Mouse (Mus musculus) stomach, embryonic 14.5 days (tissue): ENCODE results near the gene Cxcl14. TPM values are rescaled to one million over a fixed set of nuclear protein-coding genes. Genes with fewer than 3 reads are reported as not detected.
A peak's percentile ranks its signal among the peaks of the same experiment; 100 is the strongest.

Experiments
- ATAC-seq: fragments of 200-750 bp; cut with Nextera tagmentation; 2 replicates; pipeline ENCODE4 v1.8.0; 2017; ENCODE audit warnings: low read depth, moderate TSS enrichment; ENCODE audit not compliant: insufficient number of reproducible peaks, insufficient read depth, low FRiP score
- H3K27ac ChIP-seq: fragments of 300-500 bp; sonication (generic); 2 replicates; pipeline ENCODE4 v1.5.1; 2014; ENCODE audit warnings: mild to moderate bottlenecking, low read length, moderate library complexity, mixed read lengths
- H3K27me3 ChIP-seq: fragments of 300-500 bp; sonication (generic); 2 replicates; pipeline ENCODE4 v1.6.1; 2014; ENCODE audit warnings: low read length, control low read depth, mixed read lengths; ENCODE audit not compliant: control insufficient read depth, insufficient read depth
- H3K36me3 ChIP-seq: fragments of 300-500 bp; sonication (generic); 2 replicates; pipeline ENCODE4 v1.6.1; 2014; ENCODE audit warnings: mild to moderate bottlenecking, control low read depth, low read length, moderate library complexity, mixed read lengths; ENCODE audit not compliant: control insufficient read depth, insufficient read depth
- H3K4me1 ChIP-seq: fragments of 300-500 bp; sonication (generic); 2 replicates; pipeline ENCODE4 v1.6.1; 2014; ENCODE audit warnings: low read length, control low read depth, mixed read lengths; ENCODE audit not compliant: control insufficient read depth, insufficient read depth
- H3K4me2 ChIP-seq: fragments of 300-500 bp; sonication (generic); replicated peaks from 2 replicates; pipeline ENCODE4 v1.6.1; 2014; ENCODE audit warnings: low read depth, low read length, control low read depth
- H3K4me3 ChIP-seq: fragments of 300-500 bp; sonication (generic); 2 replicates; pipeline ENCODE4 v1.5.1; 2014; ENCODE audit warnings: low read depth, low read length, control low read depth
- H3K9ac ChIP-seq: fragments of 300-500 bp; sonication (generic); replicated peaks from 2 replicates; pipeline ENCODE4 v1.6.1; 2014; ENCODE audit warnings: low read depth, mild to moderate bottlenecking, control low read depth, low read length, moderate library complexity, mixed read lengths
- H3K9me3 ChIP-seq: fragments of 300-500 bp; sonication (generic); 2 replicates; pipeline ENCODE4 v1.6.1; 2016; ENCODE audit warnings: low read depth, low read length, control low read depth; ENCODE audit not compliant: control insufficient read depth
- WGBS: fragments of 180-500 bp; shearing (Covaris S2); extraction: QIAGEN DNeasy Blood & Tissue Kit; methylation state at CpG from one replicate; pipeline ENCODE4 v1.1.7; 2014; 5-methylcytosine and 5-hydroxymethylcytosine counted together
- polyA plus RNA-seq: library from polyadenylated mRNA; unstranded; fragments of >200 nt; fragmentation: Nextera tagmentation; extraction: Ambion mirVana; gene quantifications from 2 replicates; pipeline ENCODE4 v1.2.1, GENCODE M21; 2014

The Cxcl14 gene
- polyA plus RNA-seq, 1 experiment from 2014 or later: 17.3 TPM

DNA sequence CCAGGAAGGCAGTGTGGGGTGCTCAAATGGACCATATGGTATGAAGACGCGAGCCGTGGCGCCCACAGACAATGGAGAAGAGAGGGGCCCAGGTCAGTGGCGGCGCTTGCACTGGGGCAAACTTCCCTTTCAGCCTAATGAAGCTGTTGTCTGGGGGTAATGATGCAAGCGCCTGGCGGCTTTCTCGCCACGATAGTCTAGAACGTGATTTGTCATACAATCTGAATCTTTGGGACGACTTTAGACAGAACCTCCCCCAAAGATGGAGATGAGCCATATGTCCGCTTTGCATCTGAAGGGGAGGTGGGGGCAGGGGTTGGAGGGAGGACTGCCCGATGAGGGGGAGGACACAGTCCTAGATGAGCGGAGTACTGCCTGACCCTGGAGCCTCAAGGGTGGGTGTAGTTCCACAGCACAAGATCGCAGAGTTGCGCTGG lies 36.0 kb downstream of the Cxcl14 start:
- no peaks in the 10 kb centered on the region for H3K36me3 ChIP-seq
- H3K27ac ChIP-seq: no peak overlapping the region
- no peak overlapping the region for H3K9ac ChIP-seq
- 5% methylated on average over 17 of the region's 17 CpGs for WGBS
- peaks cover 4% of the 10 kb centered on the region; the same call in 1 of the 2 replicates for H3K4me1 ChIP-seq
- peaks cover 61% of the 10 kb centered on the region for H3K27me3 ChIP-seq
- H3K9me3 ChIP-seq: no peaks in the 10 kb centered on the region
- no peak overlapping the region for H3K4me2 ChIP-seq
- no peak overlapping the region for H3K4me3 ChIP-seq
- ATAC-seq: no peak

DNA sequence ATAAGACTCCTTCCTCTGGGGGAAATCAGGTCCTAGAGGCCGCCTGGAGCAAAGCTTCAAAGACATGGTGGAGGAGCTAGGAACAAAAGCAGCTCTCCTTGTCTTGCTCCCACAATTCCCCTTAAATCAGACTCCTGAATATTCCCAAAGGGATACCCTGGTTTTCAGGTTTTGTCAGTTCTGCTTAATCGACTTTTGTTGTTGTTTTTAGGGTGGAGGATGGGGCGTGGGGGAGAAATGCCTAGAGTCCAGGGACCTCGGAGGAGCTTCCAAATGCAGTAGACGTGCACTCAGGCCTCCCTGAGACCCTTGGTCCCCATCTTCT lies 36.5 kb downstream of the Cxcl14 start:
- H3K4me1 ChIP-seq: peaks cover 4% of the 10 kb centered on the region; the same call in 1 of the 2 replicates
- H3K27me3 ChIP-seq: peaks cover 66% of the 10 kb centered on the region
- H3K27ac ChIP-seq: no peak overlapping the region
- no peak overlapping the region for H3K9ac ChIP-seq
- no peak overlapping the region for H3K4me2 ChIP-seq
- H3K36me3 ChIP-seq: no peaks in the 10 kb centered on the region
- no peaks in the 10 kb centered on the region for H3K9me3 ChIP-seq
- no peak for ATAC-seq
- 6% methylated on average over 5 of the region's 5 CpGs for WGBS
- no peak overlapping the region for H3K4me3 ChIP-seq

DNA sequence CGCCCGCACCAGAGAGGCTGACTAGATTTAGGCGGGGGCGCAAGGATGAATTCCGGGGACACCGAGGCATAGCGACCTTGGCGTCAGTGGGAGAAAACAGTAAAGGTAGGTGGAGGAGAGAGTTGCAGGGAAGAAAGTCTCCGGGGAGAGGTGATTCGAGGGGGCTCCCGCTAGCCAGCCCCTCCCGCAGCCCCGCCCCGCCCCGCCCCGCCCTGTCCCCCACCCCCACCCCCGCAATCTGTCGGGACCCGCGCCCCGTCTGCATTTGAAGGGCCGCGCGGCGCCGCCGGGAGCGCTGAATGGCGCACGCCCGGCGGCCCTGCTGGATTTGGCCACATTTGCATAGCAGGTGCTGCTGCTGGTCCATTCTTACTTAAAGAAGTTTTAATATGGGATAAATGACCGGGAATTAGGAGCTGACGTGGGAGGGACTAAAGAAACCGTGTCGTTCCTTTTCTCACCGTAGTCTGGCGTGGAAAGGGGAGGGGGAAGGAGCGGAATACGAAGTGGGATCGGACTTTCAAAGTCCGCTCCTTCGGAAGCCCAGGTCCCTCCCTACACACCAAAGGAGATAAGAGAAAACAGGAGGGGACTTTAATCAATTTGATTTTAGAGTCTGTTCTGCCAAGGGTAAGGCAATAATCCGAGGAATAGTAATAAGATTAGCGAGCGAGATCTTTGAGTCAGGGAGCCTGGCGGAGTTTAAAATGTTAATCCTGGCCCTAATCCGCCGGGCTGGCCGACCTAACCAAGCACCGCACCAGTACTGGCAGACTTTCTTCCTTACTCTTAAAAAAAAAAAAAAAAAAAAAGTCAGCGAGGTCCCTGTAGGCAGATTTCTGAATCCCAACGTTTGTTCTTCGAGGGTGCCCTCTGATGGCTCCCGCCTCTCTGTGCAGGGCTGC lies 37.1 kb downstream of the Cxcl14 start:
- Histone ChIP-seq H3K9me3 (no peaks in the 10 kb centered on the region), H3K27ac (no peak overlapping the region), H3K36me3 (no peaks in the 10 kb centered on the region), H3K4me3 (peak overlapping the region; percentile 12), H3K4me1 (peaks cover 4% of the 10 kb centered on the region; the same call in 1 of the 2 replicates), H3K9ac (no peak overlapping the region), H3K27me3 (peaks cover 72% of the 10 kb centered on the region), H3K4me2 (peak overlapping the region; percentile 33)
- WGBS: under 1% methylated on average over 49 of the region's 55 CpGs
- no peak for ATAC-seq

DNA sequence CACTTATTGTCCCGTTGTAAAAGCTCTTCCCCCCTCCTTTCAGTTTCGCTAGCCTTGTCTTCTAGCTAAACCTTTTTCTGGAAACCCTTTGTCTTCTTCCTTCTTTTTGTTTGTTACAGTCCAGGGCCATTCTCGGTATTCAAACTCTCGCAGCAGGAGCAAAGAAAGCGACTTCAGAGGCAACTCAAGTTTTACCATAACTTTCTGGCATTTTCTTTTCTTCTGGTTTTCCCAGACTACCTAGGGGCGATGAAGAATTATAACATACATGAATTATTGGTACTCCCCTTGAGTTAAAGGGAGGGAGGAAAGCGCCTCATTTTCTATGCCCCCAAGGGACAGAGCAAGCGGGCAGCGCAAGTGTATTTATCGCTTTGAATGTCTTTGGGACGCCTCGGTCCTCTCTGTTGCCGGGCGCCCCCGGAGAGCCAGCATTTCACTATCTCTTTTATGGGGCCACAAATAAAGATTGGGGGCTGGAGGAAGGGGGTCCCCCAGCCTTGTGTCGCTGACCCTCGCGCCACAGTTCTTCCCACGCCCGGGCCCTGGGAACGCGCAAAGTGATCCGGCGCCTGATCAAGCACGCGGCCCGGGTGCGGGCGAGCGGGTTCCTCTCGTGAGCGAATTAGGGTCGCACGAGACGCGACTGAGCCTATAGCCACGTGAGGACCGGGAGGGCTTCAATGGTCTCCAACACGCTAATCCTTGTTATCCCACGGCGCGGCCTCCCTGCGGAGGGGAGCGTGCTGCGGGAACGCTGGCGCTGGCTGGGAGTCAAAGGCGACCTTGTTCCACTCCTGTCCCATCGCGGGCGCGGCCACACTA lies 37.9 kb downstream of the Cxcl14 start:
- peaks cover 80% of the 10 kb centered on the region for H3K27me3 ChIP-seq
- H3K9ac ChIP-seq: no peak overlapping the region
- H3K4me3 ChIP-seq: peak overlapping the region; percentile 12
- 2% methylated on average over 52 of the region's 52 CpGs for WGBS
- no peaks in the 10 kb centered on the region for H3K9me3 ChIP-seq
- H3K4me2 ChIP-seq: peak overlapping the region; percentile 33
- no peaks in the 10 kb centered on the region for H3K36me3 ChIP-seq
- H3K27ac ChIP-seq: no peak overlapping the region
- no peak for ATAC-seq
- peaks cover 4% of the 10 kb centered on the region; the same call in 1 of the 2 replicates for H3K4me1 ChIP-seq

DNA sequence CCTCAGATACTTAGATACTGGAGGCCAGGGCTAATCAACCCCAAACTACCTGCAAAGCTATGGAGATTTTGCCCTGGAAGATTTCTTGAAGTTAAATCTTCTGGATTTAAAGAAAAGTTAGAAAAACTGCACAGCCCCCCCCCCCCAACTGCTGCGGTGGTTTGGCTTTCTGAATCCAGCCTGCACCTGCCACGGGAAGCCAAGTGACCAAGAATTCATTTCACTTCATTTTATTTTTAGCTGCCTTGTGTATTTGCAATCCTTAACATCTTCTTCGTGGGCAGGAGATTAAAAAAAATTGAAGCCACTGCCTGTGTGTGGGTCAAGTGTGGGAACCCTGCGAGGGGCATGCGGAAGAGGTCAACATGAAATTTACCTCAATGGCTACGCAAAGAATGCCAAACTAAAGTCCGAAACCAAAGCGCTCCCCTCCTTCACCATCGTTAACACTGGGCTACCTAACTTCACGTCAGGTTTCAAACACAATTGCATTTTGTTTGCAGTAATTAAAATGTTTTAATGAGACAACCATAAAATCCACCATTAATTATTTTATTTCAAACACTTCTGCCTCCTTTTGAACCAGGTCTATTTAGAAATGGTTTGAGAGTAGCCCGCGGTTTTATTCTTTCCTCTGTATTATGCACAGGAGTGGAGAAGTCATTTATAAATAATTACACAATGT lies 38.7 kb downstream of the Cxcl14 start:
- Histone ChIP-seq H3K9me3 (no peaks in the 10 kb centered on the region), H3K36me3 (no peaks in the 10 kb centered on the region), H3K4me1 (peaks cover 4% of the 10 kb centered on the region; the same call in 1 of the 2 replicates), H3K27ac (no peak overlapping the region), H3K9ac (no peak overlapping the region), H3K27me3 (peaks cover 88% of the 10 kb centered on the region), H3K4me2 (no peak overlapping the region), H3K4me3 (no peak overlapping the region)
- WGBS: 10% methylated on average over 12 of the region's 12 CpGs
- no peak for ATAC-seq

DNA sequence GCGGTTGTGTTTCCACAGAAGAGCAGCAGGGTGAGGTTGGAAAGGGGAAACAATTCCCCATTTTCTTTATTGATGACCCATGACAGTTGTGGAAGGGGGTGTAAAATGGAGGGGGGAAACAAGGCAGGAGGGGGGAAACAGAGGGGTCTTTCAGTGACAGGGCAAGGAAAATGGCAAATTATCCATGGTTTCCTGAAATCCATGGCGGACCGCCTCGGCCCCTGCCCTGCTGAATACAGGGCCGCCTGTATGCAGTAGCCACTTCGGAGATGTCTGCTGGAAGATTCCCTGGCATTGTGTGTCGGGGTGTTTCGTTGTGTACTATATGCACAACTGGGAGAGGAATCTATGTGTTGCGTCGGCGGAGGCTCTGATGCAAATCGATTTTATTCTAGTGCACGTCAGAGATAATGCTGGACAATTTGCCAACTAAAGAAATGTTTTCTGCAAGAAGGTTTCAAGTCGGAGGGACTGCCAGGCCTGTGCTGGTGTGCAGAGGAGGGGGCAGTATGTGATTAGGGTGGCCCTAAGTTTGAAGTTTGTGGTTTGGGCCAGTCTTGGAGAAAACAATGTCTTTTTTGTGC lies 39.5 kb downstream of the Cxcl14 start:
- Histone ChIP-seq H3K4me2 (no peak overlapping the region), H3K4me3 (no peak overlapping the region), H3K36me3 (no peaks in the 10 kb centered on the region), H3K4me1 (peaks cover 10% of the 10 kb centered on the region; the same call in 1 of the 2 replicates), H3K9me3 (no peaks in the 10 kb centered on the region), H3K27ac (no peak overlapping the region), H3K9ac (no peak overlapping the region), H3K27me3 (peaks cover 89% of the 10 kb centered on the region)
- ATAC-seq: no peak
- 7% methylated on average over 14 of the region's 14 CpGs for WGBS

DNA sequence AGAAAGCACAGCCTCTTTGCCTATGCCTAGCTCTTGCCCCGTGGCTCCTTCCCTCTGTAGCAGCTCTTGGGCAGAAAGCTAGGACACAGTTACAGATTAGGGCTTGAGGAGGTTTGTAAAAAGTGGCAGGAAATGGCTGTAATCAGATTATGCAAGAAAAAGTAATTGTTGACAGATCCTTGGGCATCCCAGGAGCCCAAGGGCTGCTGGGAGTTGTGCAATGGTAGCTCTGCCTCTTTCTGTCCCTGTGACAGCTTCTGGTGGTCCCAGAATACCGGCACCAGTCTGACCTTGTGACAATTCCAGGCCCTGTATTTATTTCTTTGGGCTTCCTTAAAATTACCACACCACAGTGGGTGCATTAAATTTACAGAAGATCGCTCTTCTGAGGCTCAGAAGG lies 43.0 kb downstream of the Cxcl14 start:
- Histone ChIP-seq H3K9ac (no peak overlapping the region), H3K4me3 (no peak overlapping the region), H3K9me3 (no peaks in the 10 kb centered on the region), H3K27ac (no peak overlapping the region), H3K36me3 (no peaks in the 10 kb centered on the region), H3K27me3 (peaks cover 92% of the 10 kb centered on the region), H3K4me1 (peaks cover 11% of the 10 kb centered on the region; the same call in 1 of the 2 replicates), H3K4me2 (no peak overlapping the region)
- WGBS: 12% methylated on average over 3 of the region's 3 CpGs
- ATAC-seq: no peak

DNA sequence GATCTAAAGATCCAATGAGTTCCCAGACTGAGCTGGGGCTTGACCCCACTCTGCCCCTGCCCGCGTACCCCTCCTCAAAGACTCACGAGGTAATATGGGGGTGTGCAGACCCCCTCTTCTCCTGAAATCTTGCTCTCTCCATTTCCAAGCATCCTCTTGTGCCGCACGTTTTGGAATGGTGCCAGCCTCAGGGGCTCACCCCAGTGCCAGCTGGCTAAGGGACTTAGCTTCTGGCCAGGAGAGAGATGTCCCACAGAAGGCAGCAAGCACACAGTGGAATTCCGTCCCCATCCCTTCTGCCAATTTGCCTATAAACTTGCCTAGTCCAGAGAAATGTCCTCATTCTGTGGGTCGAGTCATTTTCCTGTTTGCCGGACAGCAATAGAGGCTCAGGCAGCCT lies 43.6 kb downstream of the Cxcl14 start:
- no peak overlapping the region for H3K27ac ChIP-seq
- WGBS: 12% methylated on average over 8 of the region's 8 CpGs
- no peak overlapping the region for H3K9ac ChIP-seq
- H3K9me3 ChIP-seq: no peaks in the 10 kb centered on the region
- no peaks in the 10 kb centered on the region for H3K36me3 ChIP-seq
- peaks cover 11% of the 10 kb centered on the region; the same call in 1 of the 2 replicates for H3K4me1 ChIP-seq
- H3K27me3 ChIP-seq: peaks cover 89% of the 10 kb centered on the region
- no peak for ATAC-seq
- H3K4me3 ChIP-seq: 0 out of 2 replicates have a peak overlapping the region, but pooled peaks have one; percentile 28
- H3K4me2 ChIP-seq: no peak overlapping the region
